ENCODE assay signal across 14 mouse cellular contexts in genomic region chr2:173991447-173991846, GRCm38 (mm10).
DNase-seq lines count a peak whose midpoint lies in the region; ATAC-seq and TF ChIP-seq lines count a peak whose summit lies in the region.
"Had no signal": no experiment of that assay in that cellular context is flagged by ENCODE, and none has a peak within 500 bp of the region (broad histone marks: within the 10 kb centered on the region; RNA-seq: fewer than 3 reads in every experiment).

No protein-coding gene starts in this region.

- TF ChIP-seq EP300 in liver, postnatal 0 days (IDR thresholded peaks at IDR 0.05; ENCODE audit: low read depth), result no peak

- no peak overlapping the region for H3K4me3 ChIP-seq in kidney, adult 2 months (ENCODE audit: insufficient read depth, low read depth, low read length)
- H3K4me3 ChIP-seq in neural tube, embryonic 11.5 days (ENCODE audit: low read depth, low read length), result no peak overlapping the region
- H3K4me3 ChIP-seq in limb, embryonic 10.5 days, result no peak overlapping the region
- no peak overlapping the region for H3K4me3 ChIP-seq in liver, postnatal 0 days (ENCODE audit: low read depth, low read length)
- H3K4me3 ChIP-seq: embryonic facial prominence, embryonic 12.5 days; midbrain, embryonic 12.5 days had no signal

- no peaks in the 10 kb centered on the region for H3K36me3 ChIP-seq in kidney, adult 2 months (ENCODE audit: control insufficient read depth, insufficient read depth, low read length)
- H3K36me3 ChIP-seq in neural tube, embryonic 11.5 days (ENCODE audit: control insufficient read depth, insufficient read depth, low read length), result no peaks in the 10 kb centered on the region
- no peaks in the 10 kb centered on the region for H3K36me3 ChIP-seq in limb, embryonic 10.5 days
- no peaks in the 10 kb centered on the region for H3K36me3 ChIP-seq in liver, postnatal 0 days (replicated peaks; ENCODE audit: insufficient read depth, low read length)
- H3K36me3 ChIP-seq: embryonic facial prominence, embryonic 12.5 days; midbrain, embryonic 12.5 days had no signal

- no peak for TF ChIP-seq POLR2A in kidney, adult 2 months (IDR thresholded peaks at IDR 0.05; ENCODE audit: low read depth, low read length)

- no peak for TF ChIP-seq CTCF in kidney, adult 2 months (conservative IDR thresholded peaks at IDR 0.05; ENCODE audit: insufficient read depth, insufficient read length, low read depth, low read length)
- no peak for TF ChIP-seq CTCF in liver, postnatal 0 days (IDR thresholded peaks at IDR 0.05; ENCODE audit: low read depth)

- H3K9me3 ChIP-seq in neural tube, embryonic 11.5 days (ENCODE audit: control insufficient read depth, low read length), result no peaks in the 10 kb centered on the region
- H3K9me3 ChIP-seq in limb, embryonic 10.5 days (replicated peaks), result no peaks in the 10 kb centered on the region
- H3K9me3 ChIP-seq in liver, postnatal 0 days (ENCODE audit: low read length), result no peaks in the 10 kb centered on the region
- H3K9me3 ChIP-seq: embryonic facial prominence, embryonic 12.5 days; midbrain, embryonic 12.5 days had no signal

- H3K9ac ChIP-seq in neural tube, embryonic 11.5 days (ENCODE audit: low read length), result no peak overlapping the region
- no peak overlapping the region for H3K9ac ChIP-seq in liver, postnatal 0 days (replicated peaks)
- H3K9ac ChIP-seq: embryonic facial prominence, embryonic 12.5 days; midbrain, embryonic 12.5 days had no signal

- WGBS in kidney, adult 2 months, result 73% methylated on average over 15 of the region's 15 CpGs
- 72% methylated on average over 15 of the region's 15 CpGs for WGBS in neural tube, embryonic 11.5 days
- 85% methylated on average over 15 of the region's 15 CpGs for WGBS in limb, embryonic 10.5 days
- 86% methylated on average over 15 of the region's 15 CpGs for WGBS in liver, postnatal 0 days (ENCODE audit: insufficient replicate concordance)

- 0 out of 2 replicates have a peak overlapping the region, but pooled peaks have one; percentile 13 for H3K27ac ChIP-seq in kidney, adult 2 months (ENCODE audit: insufficient read depth, low read depth, low read length)
- peak overlapping the region; percentile 65; the same call in 1 of the 2 replicates for H3K27ac ChIP-seq in neural tube, embryonic 11.5 days (ENCODE audit: low read depth, low read length)
- peak overlapping the region; percentile 53 for H3K27ac ChIP-seq in limb, embryonic 10.5 days
- no peak overlapping the region for H3K27ac ChIP-seq in liver, postnatal 0 days (ENCODE audit: low read depth)
- H3K27ac ChIP-seq: embryonic facial prominence, embryonic 12.5 days; midbrain, embryonic 12.5 days had no signal

- no peak for DNase-seq in kidney, adult 2 months
- DNase-seq in kidney, postnatal 36 days, result no peak
- DNase-seq in neural tube, embryonic 11.5 days (ENCODE audit: low spot score), result no peak
- no peak for DNase-seq in neural tube, embryonic 10.5 days (ENCODE audit: extremely low spot score, low spot score)
- DNase-seq in limb, embryonic 10.5 days (ENCODE audit: low spot score), result no peak
- DNase-seq in liver, postnatal 0 days, result no peak
- no peak for DNase-seq in yolk sac, embryonic 10.5 days (ENCODE audit: low spot score)
- no peak for DNase-seq in right cerebral cortex, postnatal 25 days
- DNase-seq: adrenal gland, postnatal 36 days; B cell, adult 2 months; cerebellum, adult 8-10 months; heart, adult 11 months had no signal

- no peak overlapping the region for H3K4me2 ChIP-seq in neural tube, embryonic 11.5 days (ENCODE audit: low read depth)
- H3K4me2 ChIP-seq in liver, postnatal 0 days (ENCODE audit: low read depth, low read length), result no peak overlapping the region
- H3K4me2 ChIP-seq: embryonic facial prominence, embryonic 12.5 days; midbrain, embryonic 12.5 days had no signal

- H3K4me1 ChIP-seq in kidney, adult 2 months (ENCODE audit: control insufficient read depth, insufficient read depth, low read length), result peaks cover 8% of the 10 kb centered on the region
- H3K4me1 ChIP-seq in neural tube, embryonic 11.5 days (ENCODE audit: control insufficient read depth, insufficient read depth, low read length), result peaks cover 18% of the 10 kb centered on the region
- peaks cover 35% of the 10 kb centered on the region for H3K4me1 ChIP-seq in limb, embryonic 10.5 days
- H3K4me1 ChIP-seq in liver, postnatal 0 days (ENCODE audit: insufficient read depth), result no peaks in the 10 kb centered on the region

- no peak for ATAC-seq in neural tube, embryonic 11.5 days (ENCODE audit: insufficient read depth, low FRiP score, low TSS enrichment)
- ATAC-seq in liver, postnatal 0 days, result no peak

- no peaks in the 10 kb centered on the region for H3K27me3 ChIP-seq in kidney, adult 2 months (replicated peaks; ENCODE audit: control insufficient read depth, insufficient read depth, low read length)
- no peaks in the 10 kb centered on the region for H3K27me3 ChIP-seq in neural tube, embryonic 11.5 days (ENCODE audit: control insufficient read depth, insufficient read depth, low read length)
- no peaks in the 10 kb centered on the region for H3K27me3 ChIP-seq in limb, embryonic 10.5 days (ENCODE audit: low read depth, poor library complexity, severe bottlenecking)
- no peaks in the 10 kb centered on the region for H3K27me3 ChIP-seq in liver, postnatal 0 days (ENCODE audit: insufficient read depth, low read length)
- H3K27me3 ChIP-seq: embryonic facial prominence, embryonic 12.5 days; midbrain, embryonic 12.5 days had no signal
